10 mouse cellular contexts compared by ENCODE assay signal in genomic region chr7:137868501-137868900, GRCm38 (mm10).
DNase-seq lines count a peak whose midpoint lies in the region.
"Had no signal": no experiment of that assay in that cellular context is flagged by ENCODE, and none has a peak within 500 bp of the region (broad histone marks: within the 10 kb centered on the region; RNA-seq: fewer than 3 reads in every experiment).

No protein-coding gene starts in this region.

- peak; percentile 80 for DNase-seq in heart, adult 11 months
- no peak for DNase-seq in heart, postnatal 25 days (ENCODE audit: low spot score)
- peak; percentile 2 for DNase-seq in cerebellum, adult 8-10 months
- DNase-seq in cerebellum, adult 9-11 months = peak; percentile 13
- peak; percentile 27 to 30 for DNase-seq in cerebellum, postnatal 36 days
- no peak for DNase-seq in ovary, postnatal 36 days (ENCODE audit: low spot score)
- DNase-seq: adrenal gland, postnatal 14 days; embryo, embryonic 11 days; heart, adult 2 months; heart, postnatal 14 days had no signal

- intact Hi-C loops in heart, postnatal 25 days (cut with DNase I) = no loop called here

Comparison
In these comparisons a context has a peak if more than half of its experiments do, and no peak if none do; other contexts are left out.
1. DNase-seq: peak in heart, adult 11 months (single experiment), cerebellum, adult 8-10 months (single experiment), cerebellum, adult 9-11 months (single experiment) and cerebellum, postnatal 36 days (2 of 2); none in heart, postnatal 25 days (single experiment) and ovary, postnatal 36 days (single experiment).